Mouse (Mus musculus) liver, adult 2 months (tissue): ENCODE results near the gene Clip1.

Source experiments
- CTCF ChIP-seq: fragments of 200-500 bp; IDR thresholded peaks from 2 replicates; pipeline ENCODE4 v1.5.1; 2011; ENCODE audit warnings: low read depth, low read length, control low read depth
- POLR2A ChIP-seq: fragments of 200-500 bp; IDR thresholded peaks from 2 replicates; pipeline ENCODE4 v1.6.1; 2011; ENCODE audit warnings: low read length, control low read depth; ENCODE audit not compliant: insufficient read depth; ENCODE audit errors: extremely low read depth

DNA sequence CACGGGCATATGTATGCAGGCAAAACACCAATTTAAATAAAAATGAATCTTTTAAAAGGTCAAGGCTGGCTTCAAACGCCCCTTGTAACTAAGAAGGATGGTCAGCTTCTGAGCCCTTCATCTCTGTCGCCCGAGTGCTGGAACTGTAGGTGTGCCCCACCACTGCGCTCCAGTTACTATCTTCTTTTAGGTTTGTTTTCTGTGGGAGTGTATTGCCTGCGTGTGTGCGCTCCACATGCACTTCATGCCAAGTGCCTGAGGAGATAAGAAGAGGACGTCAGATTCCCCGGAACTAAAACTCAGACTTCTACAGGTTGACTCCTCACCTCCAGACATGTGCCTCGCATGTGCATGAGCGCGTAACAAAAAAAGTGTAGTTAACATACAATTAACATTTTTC lies 16.5 kb downstream of the Clip1 start:
- TF ChIP-seq CTCF (no peak), POLR2A (no peak)
